Mouse (Mus musculus) liver, postnatal 0 days (tissue): ENCODE data around the gene Ccdc38. TPM values are rescaled to one million over a fixed set of nuclear protein-coding genes. Genes with fewer than 3 reads are reported as not detected.
A peak's percentile ranks its signal among the peaks of the same experiment; 100 is the strongest.

Experiments used
- ATAC-seq: fragments of 200-750 bp; cut with Nextera tagmentation; 2 replicates; pipeline ENCODE4 v1.8.0; 2017; ENCODE audit warnings: mild to moderate bottlenecking, moderate library complexity
- DNase-seq: peaks from one replicate; pipeline ENCODE4 v3.0.0-alpha.2; 2016
- H3K27ac ChIP-seq: fragments of 300-500 bp; sonication (generic); 2 replicates; pipeline ENCODE4 v1.5.1; 2014; ENCODE audit warnings: antibody characterized with exemption, moderate library complexity, mild to moderate bottlenecking, low read depth
- H3K27me3 ChIP-seq: fragments of 300-500 bp; sonication (generic); 2 replicates; pipeline ENCODE4 v1.6.1; 2014; ENCODE audit warnings: low read length, control low read depth, mixed read lengths; ENCODE audit not compliant: insufficient read depth
- H3K36me3 ChIP-seq: fragments of 300-500 bp; sonication (generic); replicated peaks from 2 replicates; pipeline ENCODE4 v1.6.1; 2014; ENCODE audit warnings: mild to moderate bottlenecking, control low read depth, low read length, moderate library complexity, mixed read lengths; ENCODE audit not compliant: insufficient read depth
- H3K4me1 ChIP-seq: fragments of 300-500 bp; sonication (generic); 2 replicates; pipeline ENCODE4 v1.6.1; 2014; ENCODE audit warnings: antibody characterized with exemption, mild to moderate bottlenecking, control low read depth; ENCODE audit not compliant: insufficient read depth
- H3K4me2 ChIP-seq: fragments of 300-500 bp; sonication (generic); 2 replicates; pipeline ENCODE4 v1.6.1; 2014; ENCODE audit warnings: low read depth, mild to moderate bottlenecking, low read length, moderate library complexity, mixed read lengths
- H3K4me3 ChIP-seq: fragments of 300-500 bp; sonication (generic); 2 replicates; pipeline ENCODE4 v1.5.1; 2014; ENCODE audit warnings: low read depth, low read length
- H3K9ac ChIP-seq: fragments of 300-500 bp; sonication (generic); replicated peaks from 2 replicates; pipeline ENCODE4 v1.6.1; 2014; ENCODE audit warnings: mild to moderate bottlenecking, moderate library complexity
- H3K9me3 ChIP-seq: fragments of 300-500 bp; sonication (generic); 2 replicates; pipeline ENCODE4 v1.6.1; 2016; ENCODE audit warnings: mild to moderate bottlenecking, control low read depth, low read length, mixed read lengths
- CTCF ChIP-seq: sonication (generic); IDR thresholded peaks from 2 replicates; pipeline ENCODE4 v1.5.1; 2016; ENCODE audit warnings: antibody characterized with exemption, low read depth
- EP300 ChIP-seq: IDR thresholded peaks from 2 replicates; pipeline ENCODE4 v1.6.1; 2016; ENCODE audit warnings: antibody characterized with exemption, low read depth, mild to moderate bottlenecking
- WGBS: fragments of 180-500 bp; shearing (Covaris S2); extraction: QIAGEN DNeasy Blood & Tissue Kit; methylation state at CpG from one replicate; pipeline ENCODE4 v1.1.7; 2014; ENCODE audit not compliant: insufficient replicate concordance; 5-methylcytosine and 5-hydroxymethylcytosine counted together
- polyA plus RNA-seq: library from polyadenylated mRNA; unstranded; fragments of >200 nt; fragmentation: Nextera tagmentation; extraction: Ambion mirVana; gene quantifications from 2 replicates; pipeline ENCODE4 v1.2.1, GENCODE M21; 2015

The Ccdc38 gene
- 0.32 and 0.36 TPM in 2 replicates for polyA plus RNA-seq

GRCm38 (mm10) chr10:93540431-93541210 lies at the start of gene Ccdc38:
Ccdc38 (plus strand) TSS chr10:93540632.
- DNase-seq (peak; percentile 38), ATAC-seq (no peak)
- Histone ChIP-seq H3K36me3 (no peaks in the 10 kb centered on the region), H3K9me3 (no peaks in the 10 kb centered on the region), H3K4me1 (peaks cover 9% of the 10 kb centered on the region), H3K4me3 (peak within 1 kb of the TSS; percentile 57), H3K27me3 (no peaks in the 10 kb centered on the region), H3K9ac (peak within 1 kb of the TSS; percentile 63), H3K4me2 (peak within 1 kb of the TSS; percentile 77), H3K27ac (peak within 1 kb of the TSS; percentile 82)
- WGBS: 52% methylated on average over 17 of the region's 17 CpGs
- no peak for TF ChIP-seq CTCF
- no peak for TF ChIP-seq EP300

- Histone ChIP-seq H3K27me3 (no peaks in the 10 kb centered on the region), H3K36me3 (peaks cover 6% of the 10 kb centered on the region; the same call in 1 of the 2 replicates), H3K4me2 (no peak overlapping the region), H3K27ac (no peak overlapping the region), H3K4me1 (no peaks in the 10 kb centered on the region), H3K4me3 (no peak overlapping the region), H3K9ac (no peak overlapping the region), H3K9me3 (no peaks in the 10 kb centered on the region)
- DNase-seq: no peak
- ATAC-seq: no peak
- WGBS: 55% methylated on average over 10 of the region's 10 CpGs
- TF ChIP-seq CTCF: no peak
- no peak for TF ChIP-seq EP300
These were observed 39.6 kb upstream of the Ccdc38 start for GRCm38 (mm10) chr10:93500864-93501263.

- H3K27me3 ChIP-seq: no peaks in the 10 kb centered on the region
- H3K4me3 ChIP-seq: no peak overlapping the region
- H3K36me3 ChIP-seq: peaks cover 4% of the 10 kb centered on the region; the same call in 1 of the 2 replicates
- 78% methylated on average over 10 of the region's 10 CpGs for WGBS
- no peak overlapping the region for H3K4me2 ChIP-seq
- H3K9ac ChIP-seq: no peak overlapping the region
- ATAC-seq (no peak), DNase-seq (no peak)
- no peaks in the 10 kb centered on the region for H3K4me1 ChIP-seq
- TF ChIP-seq CTCF (no peak), EP300 (no peak)
- H3K9me3 ChIP-seq: no peaks in the 10 kb centered on the region
- no peak overlapping the region for H3K27ac ChIP-seq
These were observed 39.1 kb upstream of the Ccdc38 start for GRCm38 (mm10) chr10:93501346-93501745.

DNA sequence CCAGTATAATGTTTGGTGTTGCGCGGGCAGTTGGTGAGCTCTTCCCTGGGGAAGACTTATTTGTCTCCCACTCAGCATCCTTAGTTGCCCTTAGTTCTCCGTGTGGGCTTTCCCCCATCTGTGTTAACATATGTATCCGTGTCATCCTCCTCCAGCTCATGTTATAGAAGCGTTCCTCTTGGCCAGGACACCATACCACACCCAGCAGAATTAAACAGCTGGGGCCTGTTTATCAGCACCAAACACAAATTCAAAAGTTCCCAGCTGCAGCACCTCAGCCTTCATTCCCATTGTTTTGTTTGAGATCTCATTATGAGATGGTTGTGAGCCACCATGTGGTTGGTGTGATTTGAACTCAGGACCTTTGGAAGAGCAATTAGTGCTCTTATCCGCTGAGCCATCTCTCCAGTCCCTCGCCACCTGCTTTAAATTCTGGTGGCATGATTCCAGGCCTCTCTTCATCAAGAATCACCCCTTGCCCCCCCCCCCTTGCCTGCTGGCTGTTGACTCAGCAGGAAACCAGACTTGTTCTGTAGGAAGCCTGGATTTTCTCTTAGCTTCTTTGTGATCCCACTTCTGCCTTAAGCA lies 32.0 kb upstream of the Ccdc38 start:
- Histone ChIP-seq H3K27ac (no peak overlapping the region), H3K27me3 (no peaks in the 10 kb centered on the region), H3K4me1 (no peaks in the 10 kb centered on the region), H3K9ac (no peak overlapping the region), H3K4me2 (no peak overlapping the region), H3K9me3 (no peaks in the 10 kb centered on the region), H3K36me3 (peaks cover 2% of the 10 kb centered on the region; the same call in 1 of the 2 replicates), H3K4me3 (no peak overlapping the region)
- TF ChIP-seq EP300 (no peak), CTCF (no peak)
- 80% methylated on average over 7 of the region's 7 CpGs for WGBS
- ATAC-seq: no peak
- DNase-seq: no peak

DNA sequence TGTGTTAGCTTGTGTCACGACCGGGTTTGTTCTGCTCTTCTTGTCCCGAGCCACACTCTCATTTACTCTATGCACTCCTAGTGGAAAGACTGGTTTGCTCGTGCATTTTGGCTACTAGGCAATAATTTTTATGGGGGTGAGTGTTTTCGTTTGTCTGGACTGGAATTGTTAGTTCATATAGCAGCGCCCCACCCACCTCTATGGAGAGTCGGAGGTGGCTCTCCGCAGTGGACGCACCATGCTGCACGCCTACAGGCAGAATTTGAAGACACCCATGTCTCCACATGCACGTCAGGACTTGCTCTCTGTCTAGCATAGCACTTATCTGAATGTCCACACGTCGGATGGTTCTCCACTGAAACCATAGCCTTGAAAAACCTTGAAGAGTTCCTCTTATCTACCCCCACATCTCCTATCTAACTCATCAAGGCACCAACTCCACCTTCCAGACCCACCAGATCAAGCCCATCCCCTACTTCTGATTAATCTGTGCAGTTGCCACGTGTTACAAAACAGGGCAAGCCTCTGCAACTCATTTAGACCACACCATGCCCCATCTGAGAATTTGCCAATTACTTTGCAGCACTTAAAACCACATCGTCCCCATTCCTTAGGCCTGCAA lies 30.8 kb upstream of the Ccdc38 start:
- Histone ChIP-seq H3K4me1 (no peaks in the 10 kb centered on the region), H3K27ac (no peak overlapping the region)
- no peak for ATAC-seq

DNA sequence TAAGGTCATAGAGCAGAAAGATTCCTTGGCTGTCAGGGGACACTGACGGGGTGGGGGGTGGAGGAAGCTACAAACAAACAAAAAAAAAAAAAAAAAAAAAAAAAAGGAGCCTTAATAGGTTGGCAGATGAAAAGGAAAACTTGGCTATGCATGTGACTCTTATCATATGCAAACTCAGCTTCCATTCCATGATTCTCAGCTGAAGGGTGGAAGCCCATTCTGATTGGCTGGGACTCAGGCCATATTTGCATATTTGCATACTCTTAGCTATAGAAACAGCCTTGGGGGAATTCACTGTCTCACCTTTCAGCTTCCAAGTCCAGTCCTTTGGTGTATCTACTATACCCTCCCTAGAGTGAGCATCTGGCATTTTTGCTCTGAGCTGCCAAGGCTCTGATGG lies 25.0 kb upstream of the Ccdc38 start:
- no peaks in the 10 kb centered on the region for H3K27me3 ChIP-seq
- no peaks in the 10 kb centered on the region for H3K9me3 ChIP-seq
- 0 out of 2 replicates have a peak, but pooled peaks cover 4% of the 10 kb centered on the region for H3K4me1 ChIP-seq
- 0 out of 2 replicates have a peak, but pooled peaks cover 5% of the 10 kb centered on the region for H3K36me3 ChIP-seq
- TF ChIP-seq EP300: no peak
- no peak for TF ChIP-seq CTCF
- 19% methylated on average over 1 of the region's 1 CpGs for WGBS
- H3K27ac ChIP-seq: peak overlapping the region; percentile 84
- no peak overlapping the region for H3K4me3 ChIP-seq
- no peak overlapping the region for H3K9ac ChIP-seq
- no peak overlapping the region for H3K4me2 ChIP-seq
- peak; percentile 41 for DNase-seq
- no peak; the same call in 1 of the 2 replicates for ATAC-seq

More for the DNA sequence above, 30.8 kb upstream of the Ccdc38 start:
- Histone ChIP-seq H3K9ac (no peak overlapping the region), H3K27me3 (no peaks in the 10 kb centered on the region), H3K36me3 (peaks cover 2% of the 10 kb centered on the region; the same call in 1 of the 2 replicates), H3K4me2 (no peak overlapping the region), H3K4me3 (no peak overlapping the region), H3K9me3 (no peaks in the 10 kb centered on the region)
- no peak for DNase-seq
- WGBS: 77% methylated on average over 15 of the region's 15 CpGs
- TF ChIP-seq CTCF (no peak), EP300 (no peak)
